Mouse (Mus musculus) liver, embryonic 15.5 days (tissue): ENCODE results near the gene Pcif1. TPM values are rescaled to one million over a fixed set of nuclear protein-coding genes. Genes with fewer than 3 reads are reported as not detected.
"Not testable (repeated sequence)": the region's sequence is repeated elsewhere in the genome, so short reads cannot be mapped to it uniquely, and the experiment has no call there.

Experiments used
- ATAC-seq: fragments of 200-750 bp; cut with Nextera tagmentation; 2 replicates; pipeline ENCODE4 v1.8.0; 2017; ENCODE audit warnings: moderate number of reproducible peaks, mild to moderate bottlenecking, moderate library complexity; ENCODE audit not compliant: insufficient read depth
- H3K27ac ChIP-seq: fragments of 300-500 bp; sonication (generic); replicated peaks from 2 replicates; pipeline ENCODE4 v1.5.1; 2015; ENCODE audit warnings: mild to moderate bottlenecking, inconsistent platforms
- H3K27me3 ChIP-seq: fragments of 300-500 bp; sonication (generic); 2 replicates; pipeline ENCODE4 v1.6.1; 2015; ENCODE audit warnings: mild to moderate bottlenecking, inconsistent platforms
- H3K36me3 ChIP-seq: fragments of 300-500 bp; sonication (generic); replicated peaks from 2 replicates; pipeline ENCODE4 v1.6.1; 2015; ENCODE audit warnings: moderate library complexity, mild to moderate bottlenecking, inconsistent platforms
- H3K4me1 ChIP-seq: fragments of 300-500 bp; sonication (generic); replicated peaks from 2 replicates; pipeline ENCODE4 v1.6.1; 2015; ENCODE audit warnings: inconsistent platforms
- H3K4me2 ChIP-seq: fragments of 300-500 bp; sonication (generic); 2 replicates; pipeline ENCODE4 v1.6.1; 2015; ENCODE audit warnings: moderate library complexity, mild to moderate bottlenecking, inconsistent platforms
- H3K4me3 ChIP-seq: fragments of 300-500 bp; sonication (generic); replicated peaks from 2 replicates; pipeline ENCODE4 v1.5.1; 2015; ENCODE audit warnings: mild to moderate bottlenecking, inconsistent platforms
- H3K9ac ChIP-seq: fragments of 300-500 bp; sonication (generic); 2 replicates; pipeline ENCODE4 v1.6.1; 2015; ENCODE audit warnings: moderate library complexity, mild to moderate bottlenecking, inconsistent platforms
- H3K9me3 ChIP-seq: fragments of 300-500 bp; sonication (generic); replicated peaks from 2 replicates; pipeline ENCODE4 v1.6.1; 2016; ENCODE audit warnings: inconsistent platforms
- WGBS: fragments of 180-500 bp; shearing (Covaris S2); methylation state at CpG from one replicate; pipeline ENCODE4 v1.1.7; 2015; ENCODE audit warnings: mixed read lengths; ENCODE audit not compliant: insufficient replicate concordance; 5-methylcytosine and 5-hydroxymethylcytosine counted together
- polyA plus RNA-seq: library from polyadenylated mRNA; unstranded; fragments of >200 nt; fragmentation: Nextera tagmentation; extraction: Ambion mirVana; gene quantifications from 2 replicates; pipeline ENCODE4 v1.2.1, GENCODE M21; 2015

The Pcif1 gene
- polyA plus RNA-seq, 1 experiment from 2014 or later, result 40.7 TPM

GRCm38 (mm10) chr2:164866741-164867551 is 12.2 kb upstream of the Pcif1 start:
- no peaks in the 10 kb centered on the region; the same call in 1 of the 2 replicates for H3K27me3 ChIP-seq
- H3K9ac ChIP-seq, result no peak overlapping the region
- peak; percentile 38; the same call in 1 of the 2 replicates for ATAC-seq
- no peak overlapping the region for H3K4me2 ChIP-seq
- H3K4me3 ChIP-seq, result no peak overlapping the region
- peak overlapping the region; percentile 51; the same call in 1 of the 2 replicates for H3K27ac ChIP-seq
- 39% methylated on average over 16 of the region's 16 CpGs for WGBS
- H3K9me3 ChIP-seq, result no peaks in the 10 kb centered on the region
- H3K4me1 ChIP-seq, result peaks cover 21% of the 10 kb centered on the region
- no peaks in the 10 kb centered on the region for H3K36me3 ChIP-seq

GRCm38 (mm10) chr2:164867566-164867965 is 11.5 kb upstream of the Pcif1 start:
- Histone ChIP-seq H3K36me3 (no peaks in the 10 kb centered on the region), H3K9ac (no peak overlapping the region), H3K27me3 (no peaks in the 10 kb centered on the region), H3K27ac (no peak overlapping the region; the same call in 1 of the 2 replicates), H3K9me3 (no peaks in the 10 kb centered on the region), H3K4me2 (no peak overlapping the region), H3K4me3 (no peak overlapping the region), H3K4me1 (peaks cover 16% of the 10 kb centered on the region)
- 88% methylated on average over 7 of the region's 7 CpGs for WGBS
- no peak for ATAC-seq

GRCm38 (mm10) chr2:164868491-164868890 is 10.6 kb upstream of the Pcif1 start:
- H3K4me3 ChIP-seq, result no peak overlapping the region
- H3K4me2 ChIP-seq, result no peak overlapping the region
- no peaks in the 10 kb centered on the region for H3K9me3 ChIP-seq
- peaks cover 12% of the 10 kb centered on the region for H3K4me1 ChIP-seq
- H3K27me3 ChIP-seq, result no peaks in the 10 kb centered on the region
- H3K36me3 ChIP-seq, result no peaks in the 10 kb centered on the region
- no peak overlapping the region for H3K27ac ChIP-seq
- WGBS, result 36% methylated on average over 7 of the region's 7 CpGs
- H3K9ac ChIP-seq, result no peak overlapping the region
- peak; percentile 30 for ATAC-seq

GRCm38 (mm10) chr2:164871602-164872303 is 7.4 kb upstream of the Pcif1 start:
- H3K4me1 ChIP-seq, result peaks cover 14% of the 10 kb centered on the region
- ATAC-seq, result no peak
- no peak overlapping the region for H3K4me3 ChIP-seq
- no peaks in the 10 kb centered on the region for H3K27me3 ChIP-seq
- H3K4me2 ChIP-seq, result no peak overlapping the region
- H3K9me3 ChIP-seq, result no peaks in the 10 kb centered on the region
- no peaks in the 10 kb centered on the region for H3K36me3 ChIP-seq
- WGBS, result 50% methylated on average over 6 of the region's 6 CpGs
- H3K27ac ChIP-seq, result no peak overlapping the region
- H3K9ac ChIP-seq, result no peak overlapping the region

GRCm38 (mm10) chr2:164873621-164874020 is 5.5 kb upstream of the Pcif1 start:
- Histone ChIP-seq H3K27me3 (no peaks in the 10 kb centered on the region), H3K9ac (no peak overlapping the region), H3K4me3 (no peak overlapping the region), H3K9me3 (no peaks in the 10 kb centered on the region), H3K27ac (no peak overlapping the region), H3K36me3 (no peaks in the 10 kb centered on the region), H3K4me2 (no peak overlapping the region), H3K4me1 (peaks cover 24% of the 10 kb centered on the region)
- ATAC-seq, result no peak
- 25% methylated on average over 3 of the region's 3 CpGs for WGBS

GRCm38 (mm10) chr2:164874239-164874769 is 4.8 kb upstream of the Pcif1 start:
- Histone ChIP-seq H3K4me3 (no peak overlapping the region), H3K27me3 (no peaks in the 10 kb centered on the region), H3K36me3 (no peaks in the 10 kb centered on the region), H3K4me2 (no peak overlapping the region), H3K27ac (no peak overlapping the region), H3K4me1 (peaks cover 26% of the 10 kb centered on the region), H3K9me3 (no peaks in the 10 kb centered on the region), H3K9ac (no peak overlapping the region)
- WGBS, result 24% methylated on average over 1 of the region's 1 CpGs
- ATAC-seq, result no peak

- not testable (repeated sequence) for H3K9ac ChIP-seq, H3K4me2 ChIP-seq, ATAC-seq, H3K4me3 ChIP-seq, H3K9me3 ChIP-seq, H3K27ac ChIP-seq, H3K27me3 ChIP-seq, H3K36me3 ChIP-seq
- WGBS, result 35% methylated on average over 2 of the region's 2 CpGs
- H3K4me1 ChIP-seq, result peaks cover 31% of the 10 kb centered on the region
Observed at GRCm38 (mm10) chr2:164875648-164876047, 3.5 kb upstream of the Pcif1 start.

- peak overlapping the region; percentile 95; the same call in 1 of the 2 replicates for H3K27ac ChIP-seq
- H3K36me3 ChIP-seq, H3K27me3 ChIP-seq, H3K9me3 ChIP-seq, ATAC-seq: not testable (repeated sequence)
- 0 out of 2 replicates have a peak overlapping the region, but pooled peaks have one; percentile 100 for H3K9ac ChIP-seq
- WGBS, result 63% methylated on average over 11 of the region's 11 CpGs
- H3K4me2 ChIP-seq, result peak overlapping the region; percentile 88
- peak overlapping the region; percentile 99 for H3K4me3 ChIP-seq
- H3K4me1 ChIP-seq, result peaks cover 41% of the 10 kb centered on the region
Observed at GRCm38 (mm10) chr2:164877376-164878215, 1.5 kb upstream of the Pcif1 start.

- WGBS, result under 1% methylated on average over 28 of the region's 28 CpGs
- peak overlapping the region; percentile 88 for H3K4me2 ChIP-seq
- peak overlapping the region; percentile 95 for H3K27ac ChIP-seq
- H3K36me3 ChIP-seq, result peaks cover 13% of the 10 kb centered on the region
- peak overlapping the region; percentile 99 for H3K4me3 ChIP-seq
- H3K9me3 ChIP-seq, result no peaks in the 10 kb centered on the region
- peak; percentile 26 for ATAC-seq
- peaks cover 41% of the 10 kb centered on the region for H3K4me1 ChIP-seq
- no peaks in the 10 kb centered on the region for H3K27me3 ChIP-seq
- H3K9ac ChIP-seq, result peak overlapping the region; percentile 100
Observed at GRCm38 (mm10) chr2:164878509-164879227, 436 bp upstream of the Pcif1 start.

GRCm38 (mm10) chr2:164879568-164880277 is 619 bp downstream of the Pcif1 start:
- H3K27ac ChIP-seq, result peak overlapping the region; percentile 95
- no peaks in the 10 kb centered on the region for H3K27me3 ChIP-seq
- ATAC-seq, result peak; percentile 84
- H3K9ac ChIP-seq, result peak overlapping the region; percentile 100
- H3K36me3 ChIP-seq, result peaks cover 22% of the 10 kb centered on the region
- H3K4me1 ChIP-seq, result peaks cover 33% of the 10 kb centered on the region
- no peaks in the 10 kb centered on the region for H3K9me3 ChIP-seq
- H3K4me3 ChIP-seq, result peak overlapping the region; percentile 99
- peak overlapping the region; percentile 88 for H3K4me2 ChIP-seq
- WGBS, result under 1% methylated on average over 71 of the region's 72 CpGs
